Mouse (Mus musculus) intestine, postnatal 0 days (tissue): ENCODE data around the gene Fbxo17. TPM values are rescaled to one million over a fixed set of nuclear protein-coding genes. Genes with fewer than 3 reads are reported as not detected.

ENCODE experiments used
- ATAC-seq: fragments of 200-750 bp; cut with Nextera tagmentation; 2 replicates; pipeline ENCODE4 v1.8.0; 2017; ENCODE audit warnings: mild to moderate bottlenecking, moderate TSS enrichment, moderate library complexity
- H3K27ac ChIP-seq: fragments of 300-500 bp; sonication (generic); 2 replicates; pipeline ENCODE4 v1.5.1; 2014; ENCODE audit warnings: mild to moderate bottlenecking, low read depth, low read length, moderate library complexity
- H3K27me3 ChIP-seq: fragments of 300-500 bp; sonication (generic); replicated peaks from 2 replicates; pipeline ENCODE4 v1.6.1; 2014; ENCODE audit warnings: low read length, mixed read lengths; ENCODE audit not compliant: control insufficient read depth, insufficient read depth
- H3K36me3 ChIP-seq: fragments of 300-500 bp; sonication (generic); 2 replicates; pipeline ENCODE4 v1.6.1; 2014; ENCODE audit warnings: mild to moderate bottlenecking, moderate library complexity; ENCODE audit not compliant: control insufficient read depth, insufficient read depth
- H3K4me1 ChIP-seq: fragments of 300-500 bp; sonication (generic); replicated peaks from 2 replicates; pipeline ENCODE4 v1.6.1; 2014; ENCODE audit warnings: antibody characterized with exemption, low read length, mixed read lengths; ENCODE audit not compliant: control insufficient read depth, insufficient read depth
- H3K4me2 ChIP-seq: fragments of 300-500 bp; sonication (generic); replicated peaks from 2 replicates; pipeline ENCODE4 v1.6.1; 2014; ENCODE audit warnings: low read depth, mild to moderate bottlenecking, moderate library complexity
- H3K4me3 ChIP-seq: fragments of 300-500 bp; sonication (generic); 2 replicates; pipeline ENCODE4 v1.5.1; 2014; ENCODE audit warnings: low read depth, low read length
- H3K9ac ChIP-seq: fragments of 300-500 bp; sonication (generic); 2 replicates; pipeline ENCODE4 v1.6.1; 2014; ENCODE audit warnings: mild to moderate bottlenecking, low read depth, low read length
- H3K9me3 ChIP-seq: fragments of 300-500 bp; sonication (generic); 2 replicates; pipeline ENCODE4 v1.6.1; 2016; ENCODE audit warnings: mixed run types; ENCODE audit not compliant: control insufficient read depth
- CTCF ChIP-seq: sonication (generic); IDR thresholded peaks from 2 replicates; pipeline ENCODE4 v1.5.1; 2016; ENCODE audit warnings: low read depth, mild to moderate bottlenecking, control low read depth, antibody characterized with exemption, moderate library complexity
- WGBS: fragments of 180-500 bp; shearing (Covaris S2); extraction: QIAGEN DNeasy Blood & Tissue Kit; methylation state at CpG from one replicate; pipeline ENCODE4 v1.1.7; 2014; 5-methylcytosine and 5-hydroxymethylcytosine counted together
- polyA plus RNA-seq: library from polyadenylated mRNA; unstranded; fragments of >200 nt; fragmentation: Nextera tagmentation; extraction: Ambion mirVana; gene quantifications from 2 replicates; pipeline ENCODE4 v1.2.1, GENCODE M21; 2015

Gene Fbxo17
- polyA plus RNA-seq, 1 experiment from 2014 or later, result 1.6 TPM

GRCm38 (mm10) chr7:28767462-28767965 is 50.9 kb downstream of the Fbxo17 start, which contains the start of gene Nfkbib:
Gene Nfkbib (minus strand): TSS chr7:28767512.
- H3K9me3 ChIP-seq, result no peaks in the 10 kb centered on the region
- ATAC-seq, result no peak
- peak within 1 kb of the TSS; percentile 70 for H3K4me2 ChIP-seq
- H3K27me3 ChIP-seq, result no peaks in the 10 kb centered on the region
- 66% methylated on average over 7 of the region's 7 CpGs for WGBS
- H3K4me1 ChIP-seq, result no peaks in the 10 kb centered on the region
- no peak within 1 kb of the TSS for H3K27ac ChIP-seq
- H3K36me3 ChIP-seq, result peaks cover 14% of the 10 kb centered on the region; the same call in 1 of the 2 replicates
- no peak for TF ChIP-seq CTCF
- peak within 1 kb of the TSS; percentile 82 for H3K9ac ChIP-seq
- peak within 1 kb of the TSS; percentile 73 for H3K4me3 ChIP-seq

DNA sequence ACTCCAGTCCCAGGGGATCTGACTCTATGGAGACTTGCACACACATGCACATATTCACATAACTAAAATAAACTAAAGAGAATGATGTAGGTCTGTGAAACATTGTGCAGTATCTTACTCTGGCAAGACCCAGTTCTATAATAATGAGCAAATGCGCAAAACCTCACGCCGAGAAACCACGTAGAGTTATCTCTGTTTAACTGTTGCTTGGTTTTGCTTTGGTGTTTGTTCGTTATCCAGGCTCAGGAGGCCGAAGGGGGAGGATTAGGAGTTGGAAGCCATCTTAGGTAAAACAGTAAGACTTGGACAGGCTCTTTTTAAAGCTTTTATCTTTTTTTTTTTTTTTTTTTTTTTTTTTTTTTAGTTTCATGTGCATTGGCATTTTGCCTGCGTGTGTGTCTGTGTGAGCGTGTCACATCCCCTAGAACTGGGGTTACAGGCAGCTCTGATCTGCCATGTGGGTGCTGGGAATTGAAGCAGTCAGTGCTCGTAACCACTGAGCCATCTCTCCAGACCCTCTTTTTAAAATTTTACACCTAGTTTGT is 52.9 kb downstream of the Fbxo17 start:
- Histone ChIP-seq H3K4me3 (no peak overlapping the region), H3K9me3 (no peaks in the 10 kb centered on the region), H3K36me3 (peaks cover 12% of the 10 kb centered on the region; the same call in 1 of the 2 replicates), H3K27ac (no peak overlapping the region), H3K4me2 (no peak overlapping the region), H3K9ac (no peak overlapping the region), H3K4me1 (no peaks in the 10 kb centered on the region), H3K27me3 (no peaks in the 10 kb centered on the region)
- WGBS, result 94% methylated on average over 9 of the region's 9 CpGs
- no peak for TF ChIP-seq CTCF
- no peak for ATAC-seq

DNA sequence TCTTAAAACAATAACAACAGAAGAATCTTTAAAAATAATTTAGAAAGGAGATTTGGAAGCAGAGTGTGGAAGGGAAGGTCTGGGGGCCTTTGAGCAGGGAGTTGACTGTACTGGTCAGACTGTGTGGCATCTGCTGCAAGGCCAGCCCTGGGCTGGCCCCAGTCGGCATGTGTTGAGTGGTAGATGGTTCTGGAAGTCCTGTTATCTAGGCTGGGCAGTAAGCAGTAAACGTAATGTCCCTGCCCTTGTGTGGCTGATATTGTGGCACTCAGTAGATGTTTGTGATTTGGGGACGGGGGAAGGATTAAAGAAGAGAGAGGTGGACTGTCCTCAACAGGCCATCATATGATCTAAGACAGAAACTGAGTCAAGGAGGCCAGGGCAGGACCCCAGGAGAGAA is 53.7 kb downstream of the Fbxo17 start:
- H3K36me3 ChIP-seq, result peaks cover 21% of the 10 kb centered on the region; the same call in 1 of the 2 replicates
- H3K4me2 ChIP-seq, result no peak overlapping the region
- H3K9ac ChIP-seq, result no peak overlapping the region
- WGBS, result 80% methylated on average over 3 of the region's 3 CpGs
- H3K27me3 ChIP-seq, result no peaks in the 10 kb centered on the region
- no peak for TF ChIP-seq CTCF
- no peak overlapping the region for H3K27ac ChIP-seq
- no peak overlapping the region for H3K4me3 ChIP-seq
- no peaks in the 10 kb centered on the region for H3K4me1 ChIP-seq
- no peak for ATAC-seq
- H3K9me3 ChIP-seq, result no peaks in the 10 kb centered on the region

DNA sequence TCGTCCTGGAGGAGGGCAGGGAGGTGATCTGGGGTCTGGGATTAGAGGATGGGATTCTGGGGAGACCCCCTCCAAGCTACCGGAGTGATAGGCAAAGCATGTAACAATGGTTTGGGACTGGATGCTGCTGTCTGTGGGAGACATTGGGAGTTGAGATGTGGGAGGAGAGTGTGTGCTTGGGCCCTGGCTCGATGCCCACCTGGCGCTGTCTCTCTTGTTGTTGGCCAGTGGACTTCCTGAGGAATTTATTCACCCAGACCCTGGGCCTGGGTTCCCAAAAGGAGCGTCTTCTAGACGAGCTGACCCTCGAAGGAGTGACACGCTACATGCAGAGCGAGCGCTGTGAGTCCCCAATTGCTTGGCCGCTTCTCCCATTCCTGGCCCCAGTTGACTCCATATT is 55.3 kb downstream of the Fbxo17 start:
- no peaks in the 10 kb centered on the region for H3K27me3 ChIP-seq
- no peak overlapping the region for H3K4me2 ChIP-seq
- TF ChIP-seq CTCF, result no peak
- H3K4me3 ChIP-seq, result no peak overlapping the region
- no peak for ATAC-seq
- H3K9me3 ChIP-seq, result no peaks in the 10 kb centered on the region
- no peak overlapping the region for H3K9ac ChIP-seq
- no peaks in the 10 kb centered on the region for H3K4me1 ChIP-seq
- H3K36me3 ChIP-seq, result peaks cover 26% of the 10 kb centered on the region; the same call in 1 of the 2 replicates
- WGBS, result 90% methylated on average over 11 of the region's 11 CpGs
- no peak overlapping the region for H3K27ac ChIP-seq

GRCm38 (mm10) chr7:28773163-28773562 is 56.6 kb downstream of the Fbxo17 start:
- Histone ChIP-seq H3K36me3 (peaks cover 35% of the 10 kb centered on the region), H3K27me3 (no peaks in the 10 kb centered on the region), H3K4me3 (no peak overlapping the region), H3K27ac (no peak overlapping the region), H3K4me1 (no peaks in the 10 kb centered on the region), H3K9me3 (no peaks in the 10 kb centered on the region), H3K4me2 (no peak overlapping the region), H3K9ac (no peak overlapping the region)
- no peak for ATAC-seq
- TF ChIP-seq CTCF, result no peak
- 80% methylated on average over 3 of the region's 3 CpGs for WGBS

DNA sequence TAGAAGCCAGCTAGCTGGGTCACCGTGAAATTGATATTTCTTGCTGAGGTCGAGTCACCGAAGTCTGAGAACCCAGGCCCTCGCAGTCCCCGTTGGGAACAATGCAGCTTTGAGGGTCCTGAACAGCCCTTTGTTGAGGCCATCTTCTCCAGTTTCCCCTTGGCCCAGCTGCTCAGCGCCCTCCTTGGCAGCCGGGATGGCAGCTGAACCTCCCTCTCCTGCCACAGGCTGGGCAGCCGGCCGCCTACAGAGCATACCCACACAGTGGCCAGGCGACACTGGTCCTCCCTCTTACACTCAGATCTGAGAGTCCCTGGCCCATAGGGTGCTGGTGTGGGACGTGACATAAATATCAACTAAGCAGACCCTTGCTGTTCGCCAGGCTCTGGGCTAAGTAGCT is 57.6 kb downstream of the Fbxo17 start:
- H3K27ac ChIP-seq, result no peak overlapping the region
- no peak overlapping the region for H3K4me3 ChIP-seq
- no peak for ATAC-seq
- no peaks in the 10 kb centered on the region for H3K9me3 ChIP-seq
- H3K9ac ChIP-seq, result no peak overlapping the region
- H3K27me3 ChIP-seq, result no peaks in the 10 kb centered on the region
- no peak overlapping the region for H3K4me2 ChIP-seq
- TF ChIP-seq CTCF, result no peak
- peaks cover 39% of the 10 kb centered on the region for H3K36me3 ChIP-seq
- 91% methylated on average over 12 of the region's 12 CpGs for WGBS
- H3K4me1 ChIP-seq, result no peaks in the 10 kb centered on the region
